Mouse (Mus musculus) megakaryocyte-erythroid progenitor cell, adult 5 weeks (primary cell): ENCODE data around the gene Hnrnpr. TPM values are rescaled to one million over a fixed set of nuclear protein-coding genes. Genes with fewer than 3 reads are reported as not detected.

Source experiments
- polyA plus RNA-seq: library from polyadenylated mRNA; stranded (reverse); fragments of >175 nt; gene quantifications from 2 replicates; pipeline ENCODE4 v1.2.3, GENCODE M21; 2012

Hnrnpr gene
- polyA plus RNA-seq = 63.6 and 98.5 TPM in 2 replicates

GRCm38 (mm10) chr4:136310229-136311041 is at the start of gene Hnrnpr:
TSS of gene Hnrnpr (plus strand) at chr4:136310942.

GRCm38 (mm10) chr4:136284455-136284854 is 26.3 kb upstream of the Hnrnpr start, which contains the start of gene Zfp46:
TSS of gene Zfp46 (plus strand) at chr4:136284683.

Other genes with a start within 250 kb of the Hnrnpr start
- 29.1 and 40.4 TPM in 2 replicates for gene Id3, start 167.4 kb upstream of the Hnrnpr start, polyA plus RNA-seq
- gene E2f2, start 138.5 kb upstream of the Hnrnpr start, polyA plus RNA-seq = 19.2 and 23.7 TPM in 2 replicates
- 0.01 and 0.05 TPM in 2 replicates for gene Asap3, start 104.6 kb upstream of the Hnrnpr start, polyA plus RNA-seq
- 0.28 TPM in 1 of 2 replicates, not detected in the other for gene Tcea3, start 63.2 kb upstream of the Hnrnpr start, polyA plus RNA-seq
- gene Zfp46, start 26.3 kb upstream of the Hnrnpr start, polyA plus RNA-seq = 5.6 and 6.3 TPM in 2 replicates
- not detected in 2 replicates for gene Htr1d, start 112.6 kb downstream of the Hnrnpr start, polyA plus RNA-seq
- 0.08 TPM in 1 of 2 replicates, not detected in the other for gene 6030445D17Rik, start 151.3 kb downstream of the Hnrnpr start, polyA plus RNA-seq
- gene Luzp1, start 158.8 kb downstream of the Hnrnpr start, polyA plus RNA-seq = 1.6 and 2.2 TPM in 2 replicates